Mouse (Mus musculus): ENCODE data around the gene Igfbp2. TPM values are rescaled to one million over a fixed set of nuclear protein-coding genes. Genes with fewer than 3 reads are reported as not detected.
A peak's percentile ranks its signal among the peaks of the same experiment; 100 is the strongest.

Igfbp2 gene
- polyA plus RNA-seq, 1 experiment from 2014 or later: 790 TPM

DNA sequence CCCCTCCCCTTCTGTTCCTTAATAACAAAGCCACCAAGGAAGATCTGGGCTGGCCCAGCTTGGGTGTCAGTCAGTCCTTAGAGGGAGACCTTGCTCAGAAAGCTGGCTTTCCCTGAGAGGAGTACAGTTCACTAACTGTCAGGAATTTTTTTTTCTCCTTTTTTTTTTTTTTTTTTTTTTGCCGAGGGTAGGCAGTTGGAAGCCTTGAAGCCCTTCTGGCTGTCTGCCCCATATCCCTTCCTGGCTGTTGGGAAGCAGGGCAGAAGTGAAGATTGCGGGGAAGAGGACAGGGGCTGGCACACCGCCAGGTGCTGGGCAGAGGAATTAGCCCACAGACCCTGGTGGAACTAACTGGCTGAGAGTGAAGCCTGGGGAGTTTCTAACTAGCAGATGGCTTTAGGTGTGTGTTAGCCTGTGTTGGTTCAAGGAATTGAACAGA lies 8.4 kb downstream of the Igfbp2 start:
- 38% methylated on average over 3 of the region's 3 CpGs for WGBS
- ATAC-seq (ENCODE audit: insufficient number of reproducible peaks, low FRiP score, low TSS enrichment, low read depth): no peak
- Histone ChIP-seq H3K27ac (replicated peaks) (peak overlapping the region; percentile 17; the same call in 1 of the 2 replicates), H3K4me1 (peaks cover 25% of the 10 kb centered on the region), H3K36me3 (peaks cover 14% of the 10 kb centered on the region; the same call in 1 of the 2 replicates), H3K9me3 (replicated peaks) (no peaks in the 10 kb centered on the region), H3K4me3 (replicated peaks) (no peak overlapping the region), H3K27me3 (no peaks in the 10 kb centered on the region), H3K9ac (no peak overlapping the region), H3K4me2 (replicated peaks) (no peak overlapping the region)

DNA sequence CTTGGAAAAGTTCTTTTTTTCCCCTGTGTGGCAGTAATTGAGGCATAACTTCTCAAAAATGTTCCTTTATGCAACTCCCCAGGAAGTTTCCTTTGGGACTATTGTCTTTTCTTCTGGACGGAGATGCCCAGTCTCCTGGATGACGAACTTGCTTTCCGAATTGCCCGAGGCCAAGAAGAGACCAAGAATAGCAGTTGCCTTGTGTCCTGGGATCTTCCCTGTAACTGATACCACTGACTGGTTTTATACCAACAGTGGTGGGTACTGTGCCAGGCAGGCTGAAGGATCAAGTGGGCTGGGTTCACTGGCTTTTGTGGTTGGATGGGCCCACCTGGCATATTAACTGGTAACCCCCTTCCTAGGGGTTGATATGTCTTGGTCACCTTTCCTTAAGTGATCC lies 9.3 kb downstream of the Igfbp2 start:
- Histone ChIP-seq H3K4me1 (peaks cover 18% of the 10 kb centered on the region), H3K27me3 (no peaks in the 10 kb centered on the region), H3K27ac (replicated peaks) (no peak overlapping the region), H3K9me3 (replicated peaks) (no peaks in the 10 kb centered on the region), H3K4me2 (replicated peaks) (no peak overlapping the region), H3K4me3 (replicated peaks) (no peak overlapping the region), H3K36me3 (peaks cover 14% of the 10 kb centered on the region; the same call in 1 of the 2 replicates), H3K9ac (no peak overlapping the region)
- WGBS: 57% methylated on average over 4 of the region's 4 CpGs
- ATAC-seq (ENCODE audit: insufficient number of reproducible peaks, low FRiP score, low TSS enrichment, low read depth): no peak

DNA sequence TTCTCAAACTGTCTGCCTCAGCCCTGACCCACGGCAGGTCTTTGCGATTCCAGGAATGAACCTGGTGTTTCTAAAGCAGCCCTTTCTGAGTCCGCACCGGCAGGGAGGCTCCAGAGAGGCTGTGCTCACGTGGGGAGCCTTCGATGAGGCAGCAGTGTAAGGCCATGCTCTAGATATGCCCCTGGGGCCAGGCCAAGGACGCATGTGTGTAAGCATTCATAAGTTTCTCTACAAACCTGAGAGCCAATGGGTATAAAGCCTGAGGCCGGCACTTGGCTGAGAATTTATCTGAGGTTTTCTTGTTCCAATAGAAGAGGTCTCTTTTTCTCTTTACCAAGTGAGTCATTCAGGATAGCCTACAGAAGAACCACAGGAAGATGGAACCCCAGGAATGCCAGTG lies 15.1 kb downstream of the Igfbp2 start:
- no peaks in the 10 kb centered on the region for H3K27me3 ChIP-seq
- H3K4me3 ChIP-seq (replicated peaks): no peak overlapping the region
- no peak overlapping the region for H3K9ac ChIP-seq
- no peak overlapping the region for H3K27ac ChIP-seq (replicated peaks)
- H3K36me3 ChIP-seq: peaks cover 11% of the 10 kb centered on the region; the same call in 1 of the 2 replicates
- H3K9me3 ChIP-seq (replicated peaks): no peaks in the 10 kb centered on the region
- no peak; the same call in 1 of the 2 replicates for ATAC-seq (ENCODE audit: insufficient number of reproducible peaks, low FRiP score, low TSS enrichment, low read depth)
- H3K4me2 ChIP-seq (replicated peaks): no peak overlapping the region
- 46% methylated on average over 8 of the region's 8 CpGs for WGBS
- no peaks in the 10 kb centered on the region for H3K4me1 ChIP-seq

DNA sequence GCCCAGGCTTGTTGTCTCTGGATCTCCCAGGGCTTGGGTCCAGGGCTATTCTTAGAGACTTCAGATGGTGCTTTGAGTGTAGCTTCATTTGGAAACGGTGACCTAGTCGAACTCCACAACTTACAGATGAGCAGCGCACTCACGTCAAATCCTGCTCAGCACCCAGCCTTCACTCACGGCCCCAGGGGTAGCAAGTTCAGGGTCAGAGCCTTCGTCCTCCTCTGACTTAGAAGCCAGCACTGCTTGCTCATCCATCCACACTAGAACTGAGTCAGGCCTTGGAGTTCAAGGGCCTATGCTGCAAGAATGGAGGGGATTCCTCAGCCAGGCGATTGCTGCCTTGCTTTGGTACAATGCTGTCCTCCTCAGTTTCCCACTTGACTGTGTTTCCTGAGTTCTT lies 15.5 kb downstream of the Igfbp2 start:
- H3K4me3 ChIP-seq (replicated peaks): no peak overlapping the region
- H3K27me3 ChIP-seq: no peaks in the 10 kb centered on the region
- no peak overlapping the region for H3K9ac ChIP-seq
- no peaks in the 10 kb centered on the region for H3K4me1 ChIP-seq
- 74% methylated on average over 7 of the region's 7 CpGs for WGBS
- ATAC-seq (ENCODE audit: insufficient number of reproducible peaks, low FRiP score, low TSS enrichment, low read depth): no peak
- no peaks in the 10 kb centered on the region for H3K9me3 ChIP-seq (replicated peaks)
- no peak overlapping the region for H3K27ac ChIP-seq (replicated peaks)
- peaks cover 11% of the 10 kb centered on the region; the same call in 1 of the 2 replicates for H3K36me3 ChIP-seq
- H3K4me2 ChIP-seq (replicated peaks): no peak overlapping the region

DNA sequence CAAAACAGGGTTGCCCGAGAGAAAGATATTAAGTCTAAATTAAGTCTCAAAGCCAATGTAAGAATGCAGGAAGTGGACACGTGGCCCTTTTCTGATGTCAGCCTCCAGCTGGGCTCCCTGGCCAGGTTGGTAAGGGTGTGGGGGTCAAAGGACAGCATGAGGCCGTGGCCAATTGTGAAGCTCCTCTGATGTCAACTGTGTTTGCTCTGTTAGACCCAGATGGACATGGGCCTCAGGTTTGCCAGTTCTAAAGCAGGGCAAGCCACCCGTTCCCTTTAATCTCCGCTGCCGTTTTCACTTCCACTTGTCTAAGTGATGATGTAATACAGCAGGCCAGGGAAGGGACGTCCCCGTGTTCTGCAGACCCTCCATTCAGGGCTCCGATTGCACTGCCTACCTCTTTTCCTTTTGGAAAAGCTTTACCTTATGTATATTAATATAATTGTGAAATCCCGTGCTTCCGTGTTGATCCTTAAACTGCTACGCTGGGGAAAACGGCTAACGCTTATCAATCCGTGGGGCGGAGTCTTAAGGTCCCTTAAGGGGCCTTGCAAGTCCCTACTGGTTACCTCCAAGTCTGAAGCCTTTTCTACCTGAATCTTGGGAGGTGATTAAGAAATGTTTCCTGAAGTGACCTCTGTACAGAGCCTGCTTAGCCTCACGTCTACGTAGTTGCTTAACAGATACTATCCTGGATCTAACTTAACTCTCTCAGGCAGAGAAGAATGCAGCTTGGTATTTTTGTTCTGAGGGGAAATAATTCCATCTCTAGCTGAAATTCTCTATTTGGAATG lies 18.6 kb downstream of the Igfbp2 start:
- WGBS: 69% methylated on average over 18 of the region's 18 CpGs
- H3K36me3 ChIP-seq: no peaks in the 10 kb centered on the region
- no peak overlapping the region for H3K4me2 ChIP-seq (replicated peaks)
- H3K27ac ChIP-seq (replicated peaks): 0 out of 2 replicates have a peak overlapping the region, but pooled peaks have one; percentile 34
- no peak overlapping the region for H3K9ac ChIP-seq
- ATAC-seq (ENCODE audit: insufficient number of reproducible peaks, low FRiP score, low TSS enrichment, low read depth): no peak
- H3K4me1 ChIP-seq: no peaks in the 10 kb centered on the region
- H3K9me3 ChIP-seq (replicated peaks): no peaks in the 10 kb centered on the region
- no peaks in the 10 kb centered on the region for H3K27me3 ChIP-seq
- no peak overlapping the region for H3K4me3 ChIP-seq (replicated peaks)

DNA sequence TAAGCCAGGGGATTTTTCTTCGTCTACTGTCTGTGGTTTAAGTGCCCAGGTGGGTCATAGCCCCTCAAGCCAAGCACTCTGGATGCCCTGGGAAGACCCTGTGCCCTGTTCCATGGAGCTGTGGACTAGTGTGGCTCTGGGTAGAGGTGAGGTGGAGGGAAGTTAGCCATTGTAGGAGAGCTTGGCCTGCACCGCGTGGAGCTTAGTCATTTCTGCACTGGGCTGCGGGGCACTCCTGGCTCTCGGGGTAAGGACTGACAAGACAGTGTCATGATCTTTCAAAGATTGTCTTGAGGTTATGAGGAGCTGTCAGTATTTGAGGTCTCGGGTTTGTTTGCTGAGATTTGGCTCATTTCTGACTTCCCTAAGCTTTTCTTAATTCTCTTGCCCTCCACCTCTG lies 20.4 kb downstream of the Igfbp2 start:
- H3K9me3 ChIP-seq (replicated peaks): no peaks in the 10 kb centered on the region
- no peaks in the 10 kb centered on the region for H3K27me3 ChIP-seq
- H3K4me2 ChIP-seq (replicated peaks): no peak overlapping the region
- H3K9ac ChIP-seq: no peak overlapping the region
- ATAC-seq (ENCODE audit: insufficient number of reproducible peaks, low FRiP score, low TSS enrichment, low read depth): no peak
- H3K36me3 ChIP-seq: peaks cover 11% of the 10 kb centered on the region
- H3K4me1 ChIP-seq: no peaks in the 10 kb centered on the region
- H3K27ac ChIP-seq (replicated peaks): no peak overlapping the region
- H3K4me3 ChIP-seq (replicated peaks): no peak overlapping the region
- WGBS: 87% methylated on average over 6 of the region's 6 CpGs

DNA sequence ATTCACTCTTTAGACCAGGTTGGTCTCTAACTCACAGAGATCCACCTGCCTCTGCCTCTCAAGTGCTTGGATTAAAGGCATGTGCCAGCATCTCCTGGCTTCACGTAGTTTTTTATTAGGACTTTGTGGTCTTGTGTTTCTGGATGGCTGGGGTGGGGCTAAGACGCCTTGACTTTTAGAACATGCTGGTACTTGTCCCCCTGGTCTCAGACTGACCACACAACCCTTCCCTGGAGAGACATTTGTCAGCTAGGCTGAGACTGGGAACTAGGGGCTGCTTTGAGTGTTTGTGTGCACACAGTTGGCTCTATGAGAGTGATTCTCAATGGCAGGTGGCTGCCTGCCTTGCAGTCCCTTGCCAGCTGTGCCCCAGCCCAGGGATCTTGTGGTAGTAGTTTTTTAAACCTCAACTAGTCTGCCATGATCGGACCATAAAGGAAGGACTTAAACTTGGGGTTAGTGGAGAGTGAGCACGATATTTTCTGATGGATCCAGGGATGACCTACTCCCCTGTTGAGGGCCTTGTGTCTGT lies 23.6 kb downstream of the Igfbp2 start:
- no peak for ATAC-seq (ENCODE audit: insufficient number of reproducible peaks, low FRiP score, low TSS enrichment, low read depth)
- Histone ChIP-seq H3K9me3 (replicated peaks) (no peaks in the 10 kb centered on the region), H3K4me1 (no peaks in the 10 kb centered on the region), H3K27ac (replicated peaks) (no peak overlapping the region), H3K9ac (no peak overlapping the region), H3K27me3 (no peaks in the 10 kb centered on the region), H3K36me3 (peaks cover 25% of the 10 kb centered on the region), H3K4me3 (replicated peaks) (no peak overlapping the region), H3K4me2 (replicated peaks) (no peak overlapping the region)
- WGBS: 78% methylated on average over 4 of the region's 4 CpGs

DNA sequence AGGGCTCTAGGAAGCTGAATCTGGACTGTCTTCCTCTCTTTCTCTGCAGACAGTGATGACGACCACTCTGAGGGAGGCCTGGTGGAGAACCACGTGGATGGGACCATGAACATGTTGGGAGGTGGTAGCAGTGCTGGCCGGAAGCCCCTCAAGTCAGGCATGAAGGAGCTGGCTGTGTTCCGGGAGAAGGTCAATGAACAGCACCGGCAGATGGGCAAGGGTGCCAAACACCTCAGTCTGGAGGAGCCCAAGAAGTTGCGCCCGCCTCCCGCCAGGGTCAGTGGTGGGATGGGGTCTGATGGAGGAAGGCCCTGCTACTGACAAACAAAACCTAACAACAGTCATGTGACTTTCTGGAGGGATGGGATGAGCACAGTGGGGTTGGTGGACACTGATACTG lies 24.7 kb downstream of the Igfbp2 start:
- Histone ChIP-seq H3K4me3 (replicated peaks) (no peak overlapping the region), H3K4me2 (replicated peaks) (no peak overlapping the region), H3K4me1 (no peaks in the 10 kb centered on the region), H3K27ac (replicated peaks) (no peak overlapping the region), H3K27me3 (no peaks in the 10 kb centered on the region), H3K9me3 (replicated peaks) (no peaks in the 10 kb centered on the region), H3K36me3 (peaks cover 25% of the 10 kb centered on the region), H3K9ac (no peak overlapping the region)
- WGBS: 87% methylated on average over 8 of the region's 8 CpGs
- ATAC-seq (ENCODE audit: insufficient number of reproducible peaks, low FRiP score, low TSS enrichment, low read depth): no peak

DNA sequence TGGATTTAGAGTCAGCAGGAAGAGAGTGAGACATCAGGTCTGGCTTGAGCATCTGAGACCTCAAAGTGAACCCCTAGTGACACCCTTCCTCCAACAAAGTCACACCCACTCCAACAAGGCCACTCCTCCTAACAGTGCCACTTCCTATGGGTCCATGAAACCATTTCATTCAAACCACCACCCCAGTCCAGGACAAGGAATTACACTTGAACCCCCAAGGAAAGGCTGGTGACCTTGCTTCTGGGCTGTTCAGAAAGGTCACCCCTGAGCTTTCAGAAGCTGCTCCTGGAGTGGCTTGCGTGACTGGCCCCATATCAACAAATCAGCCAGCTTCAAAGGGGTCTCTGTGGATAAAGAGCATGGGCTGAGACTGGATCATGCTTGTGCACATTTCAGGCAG lies 29.5 kb downstream of the Igfbp2 start:
- Histone ChIP-seq H3K36me3 (peaks cover 30% of the 10 kb centered on the region), H3K4me3 (replicated peaks) (no peak overlapping the region), H3K27me3 (no peaks in the 10 kb centered on the region), H3K9me3 (replicated peaks) (no peaks in the 10 kb centered on the region), H3K4me2 (replicated peaks) (no peak overlapping the region), H3K27ac (replicated peaks) (no peak overlapping the region), H3K9ac (no peak overlapping the region), H3K4me1 (peaks cover 8% of the 10 kb centered on the region)
- WGBS: 83% methylated on average over 1 of the region's 1 CpGs
- no peak for ATAC-seq (ENCODE audit: insufficient number of reproducible peaks, low FRiP score, low TSS enrichment, low read depth)

DNA sequence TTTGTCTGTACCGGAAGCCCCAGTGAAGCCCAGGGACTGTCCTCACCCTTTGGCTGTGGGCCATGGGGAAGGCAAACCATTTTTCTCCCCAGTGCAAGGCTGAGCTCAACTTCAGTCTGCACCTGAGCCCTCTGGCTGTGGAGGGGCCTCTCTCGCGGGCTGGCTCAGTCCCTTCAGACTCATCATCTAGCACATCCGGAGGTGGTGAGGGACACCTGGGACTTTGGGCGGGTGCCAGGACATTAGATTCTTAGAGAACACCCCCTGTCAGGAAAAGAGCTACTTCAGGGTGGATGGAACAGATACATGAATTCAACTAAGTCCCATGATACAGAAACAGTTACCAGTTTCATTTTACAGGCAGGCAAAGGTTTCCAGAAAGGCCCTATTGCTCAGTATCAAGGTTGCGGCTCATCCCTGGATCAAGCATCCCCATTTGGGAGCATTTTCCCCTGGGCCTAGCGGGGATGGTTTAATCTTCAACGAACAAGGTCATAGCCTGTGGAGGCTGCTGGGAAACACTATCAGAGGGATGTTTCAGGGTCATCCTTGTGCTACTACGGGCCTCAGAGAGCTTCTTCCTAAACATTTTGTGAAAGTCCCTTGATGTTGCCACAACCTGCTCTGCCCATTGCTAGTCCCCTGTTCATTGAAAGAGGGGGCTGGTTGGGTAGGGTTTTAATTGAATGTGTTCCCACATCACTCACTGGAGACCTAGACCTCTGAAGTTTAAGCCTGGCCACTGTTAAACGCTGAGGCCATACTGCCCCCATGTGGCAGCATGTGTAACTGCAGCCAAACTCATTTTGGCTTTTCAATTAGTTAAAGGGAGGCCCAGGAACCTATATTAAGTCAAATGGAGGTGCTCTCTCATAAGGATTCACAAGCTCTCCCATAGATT lies 30.3 kb downstream of the Igfbp2 start:
- Histone ChIP-seq H3K4me2 (replicated peaks) (no peak overlapping the region), H3K27me3 (no peaks in the 10 kb centered on the region), H3K9ac (no peak overlapping the region), H3K36me3 (peaks cover 30% of the 10 kb centered on the region), H3K4me3 (replicated peaks) (no peak overlapping the region), H3K4me1 (peaks cover 8% of the 10 kb centered on the region), H3K9me3 (replicated peaks) (no peaks in the 10 kb centered on the region), H3K27ac (replicated peaks) (peak overlapping the region; percentile 58; the same call in 1 of the 2 replicates)
- no peak for ATAC-seq (ENCODE audit: insufficient number of reproducible peaks, low FRiP score, low TSS enrichment, low read depth)
- 44% methylated on average over 10 of the region's 10 CpGs for WGBS

DNA sequence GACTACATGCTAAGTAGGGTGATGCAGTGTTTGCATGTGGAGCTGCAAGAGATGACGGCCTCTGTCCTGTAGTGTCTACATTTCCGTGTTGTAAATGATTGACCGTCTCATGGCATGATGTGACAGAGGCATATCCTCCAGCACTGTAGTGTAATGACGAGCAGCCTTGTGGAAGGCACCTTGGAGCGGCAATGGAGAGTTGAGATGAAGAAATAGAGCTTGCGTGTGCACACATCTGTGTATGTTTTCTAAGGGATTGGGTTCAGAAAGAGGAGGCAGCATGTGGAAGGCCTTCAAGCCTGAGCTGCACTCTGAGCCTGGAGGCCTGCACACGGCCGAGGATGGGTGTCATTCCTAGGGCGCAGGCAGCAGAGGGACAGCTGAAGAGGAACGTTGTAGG lies 31.4 kb downstream of the Igfbp2 start:
- no peaks in the 10 kb centered on the region for H3K9me3 ChIP-seq (replicated peaks)
- ATAC-seq (ENCODE audit: insufficient number of reproducible peaks, low FRiP score, low TSS enrichment, low read depth): no peak
- no peak overlapping the region for H3K4me2 ChIP-seq (replicated peaks)
- peaks cover 8% of the 10 kb centered on the region for H3K4me1 ChIP-seq
- no peaks in the 10 kb centered on the region for H3K27me3 ChIP-seq
- 85% methylated on average over 10 of the region's 10 CpGs for WGBS
- no peak overlapping the region for H3K27ac ChIP-seq (replicated peaks)
- H3K36me3 ChIP-seq: peaks cover 36% of the 10 kb centered on the region
- H3K4me3 ChIP-seq (replicated peaks): no peak overlapping the region
- H3K9ac ChIP-seq: no peak overlapping the region

All from embryonic facial prominence, embryonic 15.5 days (tissue).